Mouse (Mus musculus): ENCODE data around the gene C77080. TPM values are rescaled to one million over a fixed set of nuclear protein-coding genes. Genes with fewer than 3 reads are reported as not detected.

The C77080 gene
- polyA plus RNA-seq, 1 experiment from 2014 or later = 10.0 TPM

- no peaks in the 10 kb centered on the region for H3K27me3 ChIP-seq
- peak overlapping the region; percentile 59 for H3K9ac ChIP-seq
- H3K9me3 ChIP-seq (replicated peaks) = no peaks in the 10 kb centered on the region
- H3K4me1 ChIP-seq = peaks cover 20% of the 10 kb centered on the region
- H3K4me2 ChIP-seq (replicated peaks) = peak overlapping the region; percentile 63
- H3K36me3 ChIP-seq = no peaks in the 10 kb centered on the region
- WGBS = 32% methylated on average over 5 of the region's 5 CpGs
- 0 out of 2 replicates have a peak overlapping the region, but pooled peaks have one; percentile 7 for H3K27ac ChIP-seq (replicated peaks)
- H3K4me3 ChIP-seq (replicated peaks) = peak overlapping the region; percentile 92
- ATAC-seq (ENCODE audit: insufficient number of reproducible peaks, low FRiP score, low TSS enrichment, low read depth) = no peak
These were observed 73.1 kb downstream of the C77080 start for GRCm38 (mm10) chr4:129188041-129188659.

DNA sequence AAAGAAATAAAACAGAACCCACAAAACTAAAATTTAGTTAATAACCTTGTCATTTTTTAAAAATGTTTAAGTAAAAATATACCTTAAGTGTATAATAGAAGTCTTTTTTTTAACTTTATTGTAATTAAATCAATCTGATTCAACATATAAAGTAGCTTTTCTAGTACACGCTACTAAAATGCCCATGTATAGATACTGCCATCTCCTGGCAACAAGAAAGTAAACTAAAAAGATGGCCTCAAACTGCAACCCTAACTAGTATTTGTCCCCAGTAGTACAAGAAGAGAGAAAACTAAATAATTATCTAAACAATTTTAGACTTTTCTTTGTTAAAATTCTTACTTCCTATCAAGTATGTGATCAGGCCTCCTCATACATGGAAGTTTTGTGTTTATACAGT is 81.6 kb downstream of the C77080 start:
- Histone ChIP-seq H3K27ac (replicated peaks) (no peak overlapping the region), H3K4me2 (replicated peaks) (no peak overlapping the region), H3K4me1 (no peaks in the 10 kb centered on the region), H3K27me3 (no peaks in the 10 kb centered on the region), H3K4me3 (replicated peaks) (no peak overlapping the region), H3K9me3 (replicated peaks) (no peaks in the 10 kb centered on the region), H3K36me3 (peaks cover 37% of the 10 kb centered on the region), H3K9ac (no peak overlapping the region)
- 41% methylated on average over 1 of the region's 1 CpGs for WGBS
- no peak for ATAC-seq (ENCODE audit: insufficient number of reproducible peaks, low FRiP score, low TSS enrichment, low read depth)

DNA sequence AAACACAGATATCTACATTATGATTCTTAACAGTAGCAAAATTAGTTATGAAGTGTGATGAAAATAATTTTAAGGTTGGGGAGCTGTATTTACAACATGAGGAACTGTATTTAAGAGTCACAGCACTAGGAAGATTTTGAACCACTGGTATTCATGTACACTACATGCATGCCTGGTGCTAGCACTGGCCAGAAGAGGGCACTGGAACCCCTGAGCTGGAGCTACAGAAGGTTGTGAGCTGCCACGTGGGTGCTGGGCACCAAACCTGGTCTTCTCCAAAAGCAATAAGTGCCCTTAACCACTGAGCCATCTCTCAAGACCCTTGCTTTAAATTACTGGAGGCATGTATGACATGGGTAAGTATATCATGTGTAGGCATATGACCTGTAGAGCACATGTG is 88.7 kb downstream of the C77080 start:
- no peak overlapping the region for H3K9ac ChIP-seq
- no peaks in the 10 kb centered on the region for H3K9me3 ChIP-seq (replicated peaks)
- H3K27ac ChIP-seq (replicated peaks) = no peak overlapping the region
- WGBS = 54% methylated on average over 1 of the region's 1 CpGs
- no peak overlapping the region for H3K4me3 ChIP-seq (replicated peaks)
- H3K27me3 ChIP-seq = no peaks in the 10 kb centered on the region
- ATAC-seq (ENCODE audit: insufficient number of reproducible peaks, low FRiP score, low TSS enrichment, low read depth) = no peak
- no peak overlapping the region for H3K4me2 ChIP-seq (replicated peaks)
- peaks cover 64% of the 10 kb centered on the region for H3K36me3 ChIP-seq
- no peaks in the 10 kb centered on the region for H3K4me1 ChIP-seq

Small RNAs within 50 kb of the gene (microRNA-seq; reads per million reads assigned to microRNA genes)
- not detected for gene Gm22994 (ENCODE audit: borderline number of aligned reads)

Other genes with a start within 250 kb of the C77080 start
- gene Rnf19b, start 203.1 kb downstream of the C77080 start, polyA plus RNA-seq (2015; fragmentation: Nextera tagmentation; extraction: Ambion mirVana) = 10.7 and 11.0 TPM in 2 replicates
- 26.6 and 26.9 TPM in 2 replicates for gene Tmem54, start 155.9 kb downstream of the C77080 start, polyA plus RNA-seq (2015; fragmentation: Nextera tagmentation; extraction: Ambion mirVana)
- gene Hpca, start 139.4 kb downstream of the C77080 start, polyA plus RNA-seq (2015; fragmentation: Nextera tagmentation; extraction: Ambion mirVana) = 1.8 and 2.2 TPM in 2 replicates
- gene Fndc5, start 124.4 kb downstream of the C77080 start, polyA plus RNA-seq (2015; fragmentation: Nextera tagmentation; extraction: Ambion mirVana) = 19.7 and 26.3 TPM in 2 replicates
- gene S100pbp, start 71.7 kb downstream of the C77080 start, polyA plus RNA-seq (2015; fragmentation: Nextera tagmentation; extraction: Ambion mirVana) = 17.8 and 18.5 TPM in 2 replicates
- 75.5 and 83.2 TPM in 2 replicates for gene Yars, start 71.6 kb downstream of the C77080 start, polyA plus RNA-seq (2015; fragmentation: Nextera tagmentation; extraction: Ambion mirVana)
- 4.9 and 6.9 TPM in 2 replicates for gene Sync, start 26.2 kb upstream of the C77080 start, polyA plus RNA-seq (2015; fragmentation: Nextera tagmentation; extraction: Ambion mirVana)
- gene Rbbp4, start 74.0 kb upstream of the C77080 start, polyA plus RNA-seq (2015; fragmentation: Nextera tagmentation; extraction: Ambion mirVana) = 325 and 329 TPM in 2 replicates
- gene Zbtb8os, start 74.3 kb upstream of the C77080 start, polyA plus RNA-seq (2015; fragmentation: Nextera tagmentation; extraction: Ambion mirVana) = 36.6 and 41.2 TPM in 2 replicates
- gene Zbtb8a, start 116.7 kb upstream of the C77080 start, polyA plus RNA-seq (2015; fragmentation: Nextera tagmentation; extraction: Ambion mirVana) = 12.8 and 14.1 TPM in 2 replicates
- 1.2 and 1.3 TPM in 2 replicates for gene Zbtb8b, start 179.4 kb upstream of the C77080 start, polyA plus RNA-seq (2015; fragmentation: Nextera tagmentation; extraction: Ambion mirVana)
- gene Bsdc1, start 200.2 kb upstream of the C77080 start, polyA plus RNA-seq (2015; fragmentation: Nextera tagmentation; extraction: Ambion mirVana) = 31.2 and 32.4 TPM in 2 replicates
- not detected in 2 replicates for gene Tssk3, start 229.6 kb upstream of the C77080 start, polyA plus RNA-seq (2015; fragmentation: Nextera tagmentation; extraction: Ambion mirVana)
- not detected in 2 replicates for gene Fam229a, start 229.8 kb upstream of the C77080 start, polyA plus RNA-seq (2015; fragmentation: Nextera tagmentation; extraction: Ambion mirVana)

Measured in embryonic facial prominence, embryonic 15.5 days (tissue).